Mouse (Mus musculus) midbrain, embryonic 15.5 days (tissue): ENCODE results near the gene Atp23. TPM values are rescaled to one million over a fixed set of nuclear protein-coding genes. Genes with fewer than 3 reads are reported as not detected.

ENCODE experiments used
- ATAC-seq: fragments of 200-750 bp; cut with Nextera tagmentation; replicated peaks from 2 replicates; pipeline ENCODE4 v1.8.0; 2017; ENCODE audit warnings: moderate TSS enrichment
- H3K27ac ChIP-seq: fragments of 300-500 bp; sonication (generic); 2 replicates; pipeline ENCODE4 v1.5.1; 2015; ENCODE audit warnings: mild to moderate bottlenecking, inconsistent platforms
- H3K27me3 ChIP-seq: fragments of 300-500 bp; sonication (generic); replicated peaks from 2 replicates; pipeline ENCODE4 v1.6.1; 2015; ENCODE audit warnings: inconsistent platforms
- H3K36me3 ChIP-seq: fragments of 300-500 bp; sonication (generic); replicated peaks from 2 replicates; pipeline ENCODE4 v1.6.1; 2015; ENCODE audit warnings: inconsistent platforms
- H3K4me1 ChIP-seq: fragments of 300-500 bp; sonication (generic); 2 replicates; pipeline ENCODE4 v1.6.1; 2015; ENCODE audit warnings: inconsistent platforms
- H3K4me2 ChIP-seq: fragments of 300-500 bp; sonication (generic); 2 replicates; pipeline ENCODE4 v1.6.1; 2015; ENCODE audit warnings: inconsistent platforms, mild to moderate bottlenecking, moderate library complexity
- H3K4me3 ChIP-seq: fragments of 300-500 bp; sonication (generic); 2 replicates; pipeline ENCODE4 v1.5.1; 2015; ENCODE audit warnings: mild to moderate bottlenecking, inconsistent platforms
- H3K9ac ChIP-seq: fragments of 300-500 bp; sonication (generic); 2 replicates; pipeline ENCODE4 v1.6.1; 2015; ENCODE audit warnings: mild to moderate bottlenecking, inconsistent platforms
- H3K9me3 ChIP-seq: fragments of 300-500 bp; sonication (generic); 2 replicates; pipeline ENCODE4 v1.6.1; 2016; ENCODE audit warnings: inconsistent platforms
- WGBS: fragments of 180-500 bp; shearing (Covaris S2); methylation state at CpG from one replicate; pipeline ENCODE4 v1.1.7; 2015; ENCODE audit warnings: mixed read lengths; 5-methylcytosine and 5-hydroxymethylcytosine counted together
- polyA plus RNA-seq: library from polyadenylated mRNA; unstranded; fragments of >200 nt; fragmentation: Nextera tagmentation; extraction: Ambion mirVana; gene quantifications from 2 replicates; pipeline ENCODE4 v1.2.1, GENCODE M21; 2015

Atp23 gene
- polyA plus RNA-seq, 1 experiment from 2014 or later = 13.3 TPM

DNA sequence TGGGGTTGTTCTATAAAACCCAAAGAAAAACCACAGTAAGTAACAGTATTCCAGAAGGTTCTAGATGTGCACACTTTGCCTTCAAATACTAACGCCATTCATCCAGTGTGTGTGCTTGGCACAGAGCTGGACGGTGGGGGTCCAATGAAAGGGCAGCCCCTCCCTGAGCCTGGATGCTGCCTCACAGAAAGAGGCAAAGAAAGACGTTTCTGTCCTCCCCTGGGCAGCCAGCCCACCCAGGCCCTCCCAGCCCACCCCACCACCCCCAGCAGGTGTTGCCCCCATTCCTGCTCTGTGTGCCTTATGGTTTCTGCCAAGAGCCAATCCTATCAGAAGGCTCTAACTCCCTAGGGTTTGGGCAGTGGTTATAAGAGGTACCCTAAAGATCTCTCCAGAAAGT, 28.4 kb upstream of the Atp23 start:
- Histone ChIP-seq H3K4me1 (peaks cover 39% of the 10 kb centered on the region), H3K9ac (no peak overlapping the region), H3K27ac (peak overlapping the region; percentile 63; the same call in 1 of the 2 replicates), H3K27me3 (no peaks in the 10 kb centered on the region), H3K9me3 (no peaks in the 10 kb centered on the region), H3K36me3 (no peaks in the 10 kb centered on the region), H3K4me3 (no peak overlapping the region), H3K4me2 (no peak overlapping the region)
- ATAC-seq = 0 out of 2 replicates have a peak, but pooled peaks have one; percentile 21
- WGBS = 31% methylated on average over 3 of the region's 3 CpGs

GRCm38 (mm10) chr10:126928819-126929206, 27.7 kb upstream of the Atp23 start:
- Histone ChIP-seq H3K27me3 (no peaks in the 10 kb centered on the region), H3K4me2 (peak overlapping the region; percentile 92), H3K4me3 (peak overlapping the region; percentile 53), H3K36me3 (no peaks in the 10 kb centered on the region), H3K9me3 (no peaks in the 10 kb centered on the region), H3K4me1 (peaks cover 39% of the 10 kb centered on the region), H3K27ac (no peak overlapping the region), H3K9ac (peak overlapping the region; percentile 58)
- ATAC-seq = no peak
- WGBS = 20% methylated on average over 12 of the region's 12 CpGs

DNA sequence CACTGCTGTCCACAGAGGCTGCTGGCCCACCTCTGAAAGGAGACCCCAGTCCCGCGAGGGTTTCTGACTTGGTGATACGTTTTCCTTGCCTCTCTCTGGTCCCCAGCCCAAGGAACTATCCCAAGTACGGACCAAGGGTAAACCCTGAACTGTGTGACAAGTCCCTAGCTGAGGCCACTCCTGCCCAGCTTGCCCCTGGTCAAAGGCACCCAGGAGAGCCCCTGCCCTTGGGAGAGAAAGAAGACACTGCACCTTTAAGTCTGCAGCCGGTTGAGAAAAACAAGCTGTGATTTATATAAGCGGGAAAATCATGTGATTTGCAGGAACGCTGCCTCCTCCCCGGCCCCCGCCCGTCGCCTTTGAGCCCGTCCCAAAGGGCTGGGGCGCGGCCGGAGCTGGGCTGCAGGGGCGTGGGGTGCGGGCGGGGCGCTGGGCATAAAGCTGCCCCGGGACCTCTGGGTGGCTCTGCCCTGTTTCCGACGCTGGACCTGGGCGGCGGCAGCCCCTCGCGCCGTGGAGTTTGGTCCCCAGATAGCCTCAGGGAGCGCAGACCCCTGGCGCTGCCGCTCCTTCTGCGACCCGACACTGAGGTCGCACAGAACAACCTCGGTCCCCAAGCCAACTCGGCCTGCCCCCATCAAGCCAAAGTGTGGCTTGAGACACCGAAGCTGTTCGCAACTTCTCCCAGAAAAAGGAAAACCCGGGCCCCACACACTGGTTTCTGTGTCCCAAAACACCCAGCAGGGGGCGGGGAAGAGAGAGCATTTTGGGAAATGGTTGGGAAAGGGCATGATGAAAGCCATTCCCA, 27.1 kb upstream of the Atp23 start:
- Histone ChIP-seq H3K9ac (peak overlapping the region; percentile 58), H3K36me3 (no peaks in the 10 kb centered on the region), H3K9me3 (no peaks in the 10 kb centered on the region), H3K4me1 (peaks cover 39% of the 10 kb centered on the region), H3K27me3 (no peaks in the 10 kb centered on the region), H3K4me3 (peak overlapping the region; percentile 53), H3K4me2 (peak overlapping the region; percentile 92), H3K27ac (peak overlapping the region; percentile 32; the same call in 1 of the 2 replicates)
- peak; percentile 53 for ATAC-seq
- under 1% methylated on average over 37 of the region's 39 CpGs for WGBS

DNA sequence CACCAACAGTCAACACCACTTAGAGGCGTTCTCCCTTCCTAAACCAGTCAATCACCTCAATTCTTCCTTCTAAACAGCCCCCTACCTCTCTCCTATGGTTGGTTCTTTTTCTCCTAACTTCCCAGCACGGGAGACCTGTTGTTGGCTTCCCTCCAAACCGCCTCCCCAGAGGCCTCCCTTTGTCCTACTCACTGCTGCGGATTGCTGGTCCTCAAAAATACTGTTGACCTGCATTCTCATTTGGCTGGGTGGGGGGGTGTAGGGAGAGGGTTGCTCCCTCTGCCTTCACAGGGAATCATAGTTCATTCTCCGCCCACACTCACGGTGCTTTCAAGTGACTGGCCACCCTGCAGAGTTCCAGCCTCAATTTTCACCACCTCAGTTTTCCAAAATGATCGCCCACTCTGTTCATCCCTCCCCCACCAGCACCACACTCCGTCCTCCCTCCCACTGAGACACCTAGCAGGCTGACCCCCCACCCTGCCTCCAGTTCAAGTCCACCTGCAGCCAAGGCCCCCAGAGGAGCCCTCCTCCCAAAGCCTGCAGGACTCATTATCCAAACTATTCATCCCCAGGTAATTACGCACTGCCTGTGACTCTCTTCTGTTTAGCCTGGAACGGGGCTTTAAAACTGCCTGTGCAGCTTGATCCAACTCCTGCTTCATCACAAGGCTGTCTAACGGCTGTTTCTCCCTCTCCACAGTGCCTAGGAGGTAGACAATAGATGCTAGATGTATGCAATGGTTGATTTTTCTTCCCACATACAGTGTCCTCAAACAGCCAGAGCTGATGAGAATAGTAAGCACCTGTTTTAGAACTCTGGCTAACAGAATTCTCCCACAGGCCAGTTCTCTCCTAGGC, 26.2 kb upstream of the Atp23 start:
- H3K9me3 ChIP-seq = no peaks in the 10 kb centered on the region
- H3K36me3 ChIP-seq = no peaks in the 10 kb centered on the region
- peak overlapping the region; percentile 58; the same call in 1 of the 2 replicates for H3K9ac ChIP-seq
- peaks cover 39% of the 10 kb centered on the region for H3K4me1 ChIP-seq
- peak overlapping the region; percentile 53; the same call in 1 of the 2 replicates for H3K4me3 ChIP-seq
- ATAC-seq = 0 out of 2 replicates have a peak, but pooled peaks have one; percentile 1
- no peaks in the 10 kb centered on the region for H3K27me3 ChIP-seq
- H3K4me2 ChIP-seq = peak overlapping the region; percentile 92
- H3K27ac ChIP-seq = peak overlapping the region; percentile 32; the same call in 1 of the 2 replicates
- WGBS = 18% methylated on average over 11 of the region's 11 CpGs

- Histone ChIP-seq H3K27me3 (no peaks in the 10 kb centered on the region), H3K4me2 (no peak overlapping the region), H3K4me1 (peaks cover 35% of the 10 kb centered on the region), H3K36me3 (no peaks in the 10 kb centered on the region), H3K27ac (no peak overlapping the region), H3K4me3 (no peak overlapping the region), H3K9me3 (no peaks in the 10 kb centered on the region), H3K9ac (no peak overlapping the region)
- no peak for ATAC-seq
These were observed 24.2 kb upstream of the Atp23 start for GRCm38 (mm10) chr10:126925391-126925790.

DNA sequence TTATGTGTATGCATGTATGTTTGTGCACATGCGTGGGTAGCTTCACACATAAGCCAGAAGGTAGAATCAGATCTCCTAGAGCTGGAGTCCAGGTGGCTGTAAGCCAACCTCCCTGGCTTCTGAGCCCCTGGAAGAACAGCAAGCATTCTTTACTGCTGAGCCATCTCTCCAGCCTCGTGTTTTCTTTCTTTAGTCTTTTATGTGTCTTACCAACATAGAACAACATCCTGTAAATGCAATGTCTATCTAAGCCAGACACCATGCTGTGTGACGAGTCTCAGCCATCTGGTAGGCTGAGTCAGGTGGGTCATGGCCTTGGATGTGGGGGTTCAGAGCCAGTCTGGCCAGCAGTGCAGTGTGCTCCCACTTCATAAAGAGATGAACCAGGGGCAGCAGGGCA, 22.9 kb upstream of the Atp23 start:
- Histone ChIP-seq H3K27me3 (no peaks in the 10 kb centered on the region), H3K4me2 (no peak overlapping the region), H3K4me3 (no peak overlapping the region), H3K4me1 (peaks cover 23% of the 10 kb centered on the region), H3K36me3 (no peaks in the 10 kb centered on the region), H3K27ac (no peak overlapping the region), H3K9me3 (no peaks in the 10 kb centered on the region), H3K9ac (no peak overlapping the region)
- no peak for ATAC-seq
- 56% methylated on average over 3 of the region's 3 CpGs for WGBS

DNA sequence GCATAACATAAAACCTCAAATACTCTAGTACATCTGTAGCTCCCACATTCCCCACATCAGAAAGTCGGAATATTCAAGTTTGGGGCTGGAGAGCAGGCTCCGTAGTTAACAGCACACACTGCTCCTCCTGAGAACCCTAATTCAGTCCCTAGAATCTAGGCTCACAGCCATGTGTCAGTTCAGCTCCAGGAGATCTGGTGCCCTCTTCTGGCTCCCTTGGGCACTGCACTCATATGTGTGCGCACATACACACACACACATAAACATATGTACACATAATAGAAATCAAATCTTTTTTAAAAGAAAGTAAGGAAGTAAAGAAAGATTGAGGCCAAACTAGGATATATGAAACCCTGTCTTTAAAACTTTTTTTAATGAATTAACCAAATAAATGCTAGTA, 19.1 kb upstream of the Atp23 start:
- H3K4me3 ChIP-seq = no peak overlapping the region
- no peak overlapping the region for H3K4me2 ChIP-seq
- WGBS = 97% methylated on average over 3 of the region's 3 CpGs
- H3K9ac ChIP-seq = no peak overlapping the region
- H3K9me3 ChIP-seq = no peaks in the 10 kb centered on the region
- no peaks in the 10 kb centered on the region for H3K4me1 ChIP-seq
- H3K27ac ChIP-seq = no peak overlapping the region
- no peaks in the 10 kb centered on the region for H3K36me3 ChIP-seq
- no peaks in the 10 kb centered on the region for H3K27me3 ChIP-seq
- ATAC-seq = no peak

DNA sequence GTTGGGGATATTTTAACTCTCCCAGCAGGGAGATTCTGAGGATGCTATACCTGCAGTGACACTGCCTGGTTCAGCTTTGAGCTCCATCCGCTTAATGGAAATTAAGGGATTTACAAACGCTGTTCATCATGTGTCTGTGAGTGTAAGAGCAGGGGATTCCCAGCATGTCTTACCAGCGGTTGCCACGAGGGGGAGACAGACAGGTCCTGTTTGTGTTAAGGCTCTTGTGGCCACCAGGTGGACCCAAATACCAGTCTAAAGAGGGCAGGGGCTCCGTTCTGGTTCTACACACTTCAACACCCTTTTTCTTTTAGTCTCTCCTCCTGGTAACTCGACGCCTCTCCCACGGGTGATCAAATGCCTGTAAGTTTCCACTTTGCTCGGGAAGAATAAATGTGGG, 17.9 kb upstream of the Atp23 start:
- H3K4me3 ChIP-seq = no peak overlapping the region
- no peak overlapping the region for H3K27ac ChIP-seq
- no peaks in the 10 kb centered on the region for H3K36me3 ChIP-seq
- ATAC-seq = peak; percentile 80
- WGBS = 3% methylated on average over 9 of the region's 9 CpGs
- H3K4me2 ChIP-seq = no peak overlapping the region
- no peaks in the 10 kb centered on the region for H3K9me3 ChIP-seq
- no peaks in the 10 kb centered on the region for H3K27me3 ChIP-seq
- H3K9ac ChIP-seq = no peak overlapping the region
- H3K4me1 ChIP-seq = no peaks in the 10 kb centered on the region

- H3K27ac ChIP-seq = no peak overlapping the region
- no peak overlapping the region for H3K4me2 ChIP-seq
- no peak for ATAC-seq
- H3K4me1 ChIP-seq = no peaks in the 10 kb centered on the region
- no peak overlapping the region for H3K9ac ChIP-seq
- no peaks in the 10 kb centered on the region for H3K36me3 ChIP-seq
- no peak overlapping the region for H3K4me3 ChIP-seq
- no peaks in the 10 kb centered on the region for H3K27me3 ChIP-seq
- H3K9me3 ChIP-seq = no peaks in the 10 kb centered on the region
- 76% methylated on average over 5 of the region's 5 CpGs for WGBS
These were observed 13.1 kb upstream of the Atp23 start for GRCm38 (mm10) chr10:126914288-126914687.

DNA sequence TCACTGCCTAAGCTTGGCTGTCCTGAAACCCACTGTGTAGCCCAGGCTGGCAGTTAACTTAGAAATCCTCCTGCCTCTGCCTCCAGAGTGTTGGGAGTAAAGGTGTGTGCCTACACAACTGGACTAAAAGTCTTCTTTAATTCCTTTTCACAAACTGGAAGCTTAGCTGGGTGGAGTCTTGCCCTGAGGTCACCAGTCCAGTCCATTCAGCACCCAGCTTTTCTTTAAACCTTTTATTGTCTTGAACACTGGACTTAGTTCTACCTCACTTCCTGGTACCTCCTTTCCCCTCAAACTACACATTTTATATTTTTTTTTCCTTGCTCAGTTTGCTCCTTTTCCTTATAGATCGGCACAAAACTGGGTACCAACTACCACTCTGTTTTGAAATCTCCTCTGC, 10.3 kb upstream of the Atp23 start:
- Histone ChIP-seq H3K27ac (no peak overlapping the region), H3K4me2 (no peak overlapping the region), H3K4me1 (no peaks in the 10 kb centered on the region), H3K9ac (no peak overlapping the region), H3K27me3 (no peaks in the 10 kb centered on the region), H3K9me3 (no peaks in the 10 kb centered on the region), H3K36me3 (no peaks in the 10 kb centered on the region), H3K4me3 (no peak overlapping the region)
- WGBS = 89% methylated on average over 1 of the region's 1 CpGs
- ATAC-seq = no peak

DNA sequence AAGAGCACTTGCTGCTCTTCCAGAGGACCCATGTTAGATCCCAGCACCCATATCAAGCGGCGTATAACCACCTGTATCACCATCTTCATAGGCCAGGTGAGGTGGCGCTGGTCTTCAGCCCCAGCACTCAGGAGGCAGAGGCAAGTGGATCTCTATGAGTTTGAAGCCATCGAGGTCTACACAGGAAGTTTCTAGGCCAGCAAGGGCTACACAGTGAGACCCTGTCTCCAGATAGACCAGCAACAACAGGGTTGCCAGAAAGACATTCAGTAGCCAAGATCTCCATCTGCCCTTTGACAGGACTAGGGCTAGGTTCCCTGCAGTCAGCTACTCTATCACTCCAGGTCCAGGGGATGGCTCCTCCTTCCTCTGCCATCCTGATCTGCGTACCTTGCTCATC, 5.7 kb upstream of the Atp23 start:
- Histone ChIP-seq H3K4me3 (no peak overlapping the region), H3K27me3 (no peaks in the 10 kb centered on the region), H3K9me3 (no peaks in the 10 kb centered on the region), H3K4me1 (peaks cover 5% of the 10 kb centered on the region), H3K27ac (no peak overlapping the region), H3K36me3 (no peaks in the 10 kb centered on the region), H3K4me2 (no peak overlapping the region), H3K9ac (no peak overlapping the region)
- no peak for ATAC-seq
- WGBS = 94% methylated on average over 5 of the region's 5 CpGs

GRCm38 (mm10) chr10:126905650-126906075, 4.5 kb upstream of the Atp23 start:
- H3K36me3 ChIP-seq = no peaks in the 10 kb centered on the region
- H3K4me3 ChIP-seq = peak overlapping the region; percentile 45
- peak; percentile 83 for ATAC-seq
- no peaks in the 10 kb centered on the region for H3K9me3 ChIP-seq
- peak overlapping the region; percentile 58 for H3K9ac ChIP-seq
- peak overlapping the region; percentile 68 for H3K4me2 ChIP-seq
- peaks cover 11% of the 10 kb centered on the region for H3K4me1 ChIP-seq
- H3K27ac ChIP-seq = peak overlapping the region; percentile 79
- H3K27me3 ChIP-seq = no peaks in the 10 kb centered on the region
- 1% methylated on average over 30 of the region's 30 CpGs for WGBS
